Mouse (Mus musculus) heart, embryonic 14.5 days (tissue): ENCODE measurements around the gene Syt2. TPM values are rescaled to one million over a fixed set of nuclear protein-coding genes. Genes with fewer than 3 reads are reported as not detected.

Experiments
- ATAC-seq: fragments of 200-750 bp; cut with Nextera tagmentation; 2 replicates; pipeline ENCODE4 v1.8.0; 2017; ENCODE audit warnings: low read depth, moderate TSS enrichment; ENCODE audit not compliant: insufficient number of reproducible peaks, insufficient read depth, low FRiP score
- H3K27ac ChIP-seq, 2 experiments: fragments of 200-500 bp in 1 of 2; fragments of 300-500 bp in 1 of 2; sonication (generic) in 1 of 2; replicated peaks in 1 of 2; 2 replicates each; pipeline ENCODE4 v1.5.1; 2012 to 2014; ENCODE audit warnings: low read depth in 2 of 2, low read length in 2 of 2, control low read depth in 1 of 2, mild to moderate bottlenecking in 1 of 2, mixed read lengths in 1 of 2; ENCODE audit not compliant: control insufficient read depth in 1 of 2, insufficient read depth in 1 of 2
- H3K27me3 ChIP-seq: fragments of 300-500 bp; sonication (generic); 2 replicates; pipeline ENCODE4 v1.6.1; 2014; ENCODE audit warnings: mild to moderate bottlenecking, low read length, control low read depth; ENCODE audit not compliant: control insufficient read depth, insufficient read depth
- H3K36me3 ChIP-seq: fragments of 300-500 bp; sonication (generic); 2 replicates; pipeline ENCODE4 v1.6.1; 2014; ENCODE audit warnings: mild to moderate bottlenecking, control low read depth, low read length, mixed read lengths; ENCODE audit not compliant: control insufficient read depth, insufficient read depth
- H3K4me1 ChIP-seq, 2 experiments: fragments of 200-500 bp in 1 of 2; fragments of 300-500 bp in 1 of 2; sonication (generic) in 1 of 2; 2 replicates each; pipeline ENCODE4 v1.6.1; 2012 to 2014; ENCODE audit warnings: low read length in 2 of 2, control low read depth in 1 of 2, mixed read lengths in 1 of 2; ENCODE audit not compliant: control insufficient read depth in 2 of 2, insufficient read depth in 2 of 2
- H3K4me2 ChIP-seq: fragments of 300-500 bp; sonication (generic); 2 replicates; pipeline ENCODE4 v1.6.1; 2014; ENCODE audit warnings: mild to moderate bottlenecking, low read length
- H3K4me3 ChIP-seq, 2 experiments: fragments of 200-500 bp in 1 of 2; fragments of 300-500 bp in 1 of 2; sonication (generic) in 1 of 2; 2 replicates each; pipeline ENCODE4 v1.5.1; 2012 to 2014; ENCODE audit warnings: low read length in 2 of 2, mild to moderate bottlenecking in 2 of 2, control low read depth in 1 of 2, low read depth in 1 of 2, moderate library complexity in 1 of 2; ENCODE audit not compliant: control insufficient read depth in 1 of 2, insufficient read depth in 1 of 2
- H3K9ac ChIP-seq: fragments of 300-500 bp; sonication (generic); 2 replicates; pipeline ENCODE4 v1.6.1; 2014; ENCODE audit warnings: mild to moderate bottlenecking, low read length
- H3K9me3 ChIP-seq: fragments of 300-500 bp; sonication (generic); 2 replicates; pipeline ENCODE4 v1.6.1; 2016; ENCODE audit warnings: low read length, control low read depth; ENCODE audit not compliant: control insufficient read depth
- WGBS: fragments of 180-500 bp; shearing (Covaris S2); extraction: QIAGEN DNeasy Blood & Tissue Kit; methylation state at CpG from one replicate; pipeline ENCODE4 v1.1.7; 2014; 5-methylcytosine and 5-hydroxymethylcytosine counted together
- polyA plus RNA-seq: library from polyadenylated mRNA; unstranded; fragments of >200 nt; fragmentation: Nextera tagmentation; extraction: Ambion mirVana; gene quantifications from 2 replicates; pipeline ENCODE4 v1.2.1, GENCODE M21; 2014

The Syt2 gene
- polyA plus RNA-seq, 1 experiment from 2014 or later, result 0.08 TPM

DNA sequence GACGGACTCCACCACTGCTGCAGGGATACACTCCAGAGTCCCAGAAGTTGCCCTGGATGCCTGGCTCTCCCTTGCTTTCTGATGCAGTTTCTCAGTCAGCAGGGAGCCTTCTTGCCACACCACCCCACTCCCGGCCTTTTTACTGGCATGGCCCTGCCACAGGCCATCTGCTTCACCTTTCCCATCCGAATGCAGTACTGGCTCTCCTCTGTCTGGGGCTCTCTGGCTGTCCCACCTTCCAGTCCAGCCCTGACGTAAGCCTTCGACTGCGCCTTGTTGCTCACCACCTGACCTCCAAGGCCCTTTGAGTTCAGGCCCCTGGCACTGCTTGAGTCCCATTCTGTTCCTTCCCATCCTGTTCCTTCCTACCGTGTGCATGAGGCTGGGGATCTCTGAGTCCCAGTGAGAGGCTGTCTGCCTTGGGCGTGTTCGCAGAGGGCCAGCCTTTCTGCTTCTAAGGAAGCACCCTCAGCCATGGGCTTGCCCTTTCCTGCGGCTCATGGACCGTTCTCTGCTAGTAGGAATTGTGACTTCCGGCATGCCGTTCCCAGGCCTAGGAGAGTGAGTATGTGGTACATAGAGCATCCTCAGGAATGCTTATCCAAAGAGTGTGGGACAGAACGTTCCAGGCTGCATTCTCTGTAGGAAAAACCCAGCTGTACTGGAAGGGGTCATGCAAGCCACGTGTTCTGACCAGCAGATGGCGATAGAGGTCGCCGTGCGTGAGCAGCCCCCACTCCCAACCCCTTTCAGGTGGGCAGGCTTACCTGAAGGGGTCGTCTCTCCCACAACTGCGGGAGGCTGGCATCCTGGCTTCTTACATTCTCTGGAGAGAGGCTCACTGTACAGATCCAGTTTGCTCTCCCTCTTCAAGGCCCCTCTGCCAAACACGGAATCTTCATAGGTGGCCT is 58.2 kb downstream of the Syt2 start:
- H3K27me3 ChIP-seq, result peaks cover 44% of the 10 kb centered on the region

DNA sequence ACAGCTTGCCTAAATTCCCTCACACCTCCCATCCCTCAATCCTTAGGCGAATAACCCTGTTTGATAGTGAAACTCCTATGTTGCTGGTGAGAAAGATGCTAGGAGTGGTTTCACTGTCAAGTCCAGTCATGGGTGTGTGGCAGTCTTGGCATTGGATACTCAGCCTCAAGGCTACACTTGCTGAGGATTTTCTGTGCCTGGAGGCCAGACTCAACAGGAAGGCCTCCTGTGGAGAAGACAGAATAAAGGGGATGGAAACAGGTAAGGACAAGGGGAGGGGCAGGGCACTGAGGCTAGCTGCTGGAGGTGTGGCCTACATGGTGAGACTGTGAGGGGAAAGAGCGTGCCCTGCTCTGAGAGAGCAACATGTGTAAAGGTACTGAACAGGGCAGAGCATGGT is 60.1 kb downstream of the Syt2 start:
- 59% methylated on average over 2 of the region's 2 CpGs for WGBS
- Histone ChIP-seq H3K36me3 (no peaks in the 10 kb centered on the region), H3K4me3 (no peak overlapping the region), H3K27me3 (peaks cover 59% of the 10 kb centered on the region), H3K4me2 (no peak overlapping the region), H3K9ac (no peak overlapping the region), H3K4me1 (peaks cover 14 to 20% of the 10 kb centered on the region in 2 experiments; a peak in 3 of 4 replicates), H3K9me3 (no peaks in the 10 kb centered on the region), H3K27ac (no peak overlapping the region)
- no peak for ATAC-seq

More for the DNA sequence above, 58.2 kb downstream of the Syt2 start:
- H3K27ac ChIP-seq, result no peak overlapping the region
- no peak overlapping the region for H3K4me3 ChIP-seq
- 34% methylated on average over 22 of the region's 22 CpGs for WGBS
- H3K4me2 ChIP-seq, result no peak overlapping the region
- no peak overlapping the region for H3K9ac ChIP-seq
- peaks cover 12 to 13% of the 10 kb centered on the region in 2 experiments; a peak in 3 of 4 replicates for H3K4me1 ChIP-seq
- no peak for ATAC-seq
- no peaks in the 10 kb centered on the region for H3K36me3 ChIP-seq
- H3K9me3 ChIP-seq, result no peaks in the 10 kb centered on the region

DNA sequence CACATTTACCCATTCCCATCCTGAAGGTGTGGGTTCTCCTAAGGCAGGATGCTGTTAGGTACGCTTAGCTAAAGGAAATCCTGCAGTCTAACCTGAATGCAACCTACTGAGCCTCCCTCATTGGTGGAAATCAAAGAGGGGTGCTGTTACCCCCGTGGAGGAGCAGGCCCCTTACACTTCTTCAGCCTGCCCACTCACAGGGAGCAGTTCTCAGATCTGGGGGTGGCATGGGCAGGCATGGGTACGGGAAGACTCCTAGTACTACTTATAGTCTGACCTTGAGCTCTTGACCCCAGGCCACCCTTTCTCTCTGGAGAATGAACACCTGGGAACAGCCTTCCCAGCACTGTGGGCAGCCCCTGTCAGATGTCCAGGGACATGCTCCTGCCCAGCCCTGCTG is 61.0 kb downstream of the Syt2 start:
- peaks cover 66% of the 10 kb centered on the region for H3K27me3 ChIP-seq
- 63% methylated on average over 3 of the region's 3 CpGs for WGBS
- H3K4me2 ChIP-seq, result no peak overlapping the region
- H3K4me1 ChIP-seq, result peaks cover 14 to 21% of the 10 kb centered on the region in 2 experiments; a peak in 3 of 4 replicates
- no peaks in the 10 kb centered on the region for H3K9me3 ChIP-seq
- H3K36me3 ChIP-seq, result no peaks in the 10 kb centered on the region
- no peak overlapping the region for H3K9ac ChIP-seq
- H3K4me3 ChIP-seq, result no peak overlapping the region
- H3K27ac ChIP-seq, result no peak overlapping the region
- ATAC-seq, result no peak

DNA sequence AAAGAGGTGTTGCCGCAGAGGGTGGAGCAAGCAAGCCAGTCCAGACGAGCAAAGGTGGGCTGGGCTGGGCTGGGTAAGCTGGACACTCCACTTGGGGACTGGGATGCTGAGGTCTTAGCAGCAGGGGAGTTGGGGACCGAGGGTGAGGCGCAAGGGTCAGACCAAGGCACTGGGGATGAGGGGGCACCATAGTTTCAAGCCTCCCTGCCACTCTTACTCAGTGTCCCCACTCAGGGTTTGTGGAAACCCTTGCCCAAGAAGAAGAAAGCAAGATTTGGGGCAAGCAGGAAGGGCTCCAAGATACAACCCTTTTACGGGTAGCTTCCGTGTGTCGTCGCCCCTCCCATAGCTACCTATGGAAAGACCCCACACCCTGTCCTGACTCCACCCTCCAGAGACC is 61.8 kb downstream of the Syt2 start:
- Histone ChIP-seq H3K9me3 (no peaks in the 10 kb centered on the region), H3K36me3 (no peaks in the 10 kb centered on the region), H3K27me3 (peaks cover 73% of the 10 kb centered on the region), H3K9ac (no peak overlapping the region), H3K4me2 (peak overlapping the region; percentile 97), H3K27ac (no peak overlapping the region), H3K4me1 (peaks cover 11 to 21% of the 10 kb centered on the region in 2 experiments; a peak in 3 of 4 replicates), H3K4me3 (peak overlapping the region in 1 of 2 experiments; percentile 52; a peak in 2 of 4 replicates)
- no peak for ATAC-seq
- WGBS, result 19% methylated on average over 8 of the region's 8 CpGs

DNA sequence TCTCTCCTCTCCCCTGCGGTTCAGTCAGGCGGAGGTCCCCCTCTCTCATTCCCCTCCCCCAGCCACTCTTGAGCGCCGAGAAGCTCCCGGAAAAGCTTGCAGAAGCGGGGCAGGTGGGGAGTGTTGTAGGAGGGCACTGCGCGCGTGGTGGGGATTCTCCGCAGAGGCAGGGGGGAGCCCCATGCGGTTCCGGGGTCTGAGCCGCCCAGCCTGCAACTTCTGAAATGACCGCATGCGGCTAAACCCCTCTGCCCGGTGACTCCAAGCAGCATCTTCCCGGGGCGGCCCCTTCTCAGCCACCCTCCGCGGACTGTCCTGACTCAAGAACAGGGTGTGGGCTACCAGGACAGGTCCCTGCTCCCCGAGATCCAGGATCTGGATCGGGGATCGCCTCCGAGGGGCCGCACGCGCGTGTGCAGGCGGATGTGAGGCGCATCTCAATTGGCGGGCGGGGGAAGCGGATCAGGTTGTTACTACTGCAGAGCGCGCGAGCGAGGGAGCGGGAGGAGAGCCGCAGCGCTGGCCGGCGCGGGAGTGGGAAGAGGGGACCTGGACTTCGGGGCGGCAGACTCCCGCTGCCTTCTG is 62.4 kb downstream of the Syt2 start:
- Histone ChIP-seq H3K9me3 (no peaks in the 10 kb centered on the region), H3K4me3 (peak overlapping the region; percentile 51 to 52), H3K27ac (no peak overlapping the region), H3K4me2 (peak overlapping the region; percentile 97), H3K9ac (peak overlapping the region; percentile 64), H3K36me3 (no peaks in the 10 kb centered on the region), H3K4me1 (peaks cover 11 to 21% of the 10 kb centered on the region in 2 experiments; a peak in 3 of 4 replicates), H3K27me3 (peaks cover 80% of the 10 kb centered on the region)
- no peak for ATAC-seq
- under 1% methylated on average over 46 of the region's 46 CpGs for WGBS

DNA sequence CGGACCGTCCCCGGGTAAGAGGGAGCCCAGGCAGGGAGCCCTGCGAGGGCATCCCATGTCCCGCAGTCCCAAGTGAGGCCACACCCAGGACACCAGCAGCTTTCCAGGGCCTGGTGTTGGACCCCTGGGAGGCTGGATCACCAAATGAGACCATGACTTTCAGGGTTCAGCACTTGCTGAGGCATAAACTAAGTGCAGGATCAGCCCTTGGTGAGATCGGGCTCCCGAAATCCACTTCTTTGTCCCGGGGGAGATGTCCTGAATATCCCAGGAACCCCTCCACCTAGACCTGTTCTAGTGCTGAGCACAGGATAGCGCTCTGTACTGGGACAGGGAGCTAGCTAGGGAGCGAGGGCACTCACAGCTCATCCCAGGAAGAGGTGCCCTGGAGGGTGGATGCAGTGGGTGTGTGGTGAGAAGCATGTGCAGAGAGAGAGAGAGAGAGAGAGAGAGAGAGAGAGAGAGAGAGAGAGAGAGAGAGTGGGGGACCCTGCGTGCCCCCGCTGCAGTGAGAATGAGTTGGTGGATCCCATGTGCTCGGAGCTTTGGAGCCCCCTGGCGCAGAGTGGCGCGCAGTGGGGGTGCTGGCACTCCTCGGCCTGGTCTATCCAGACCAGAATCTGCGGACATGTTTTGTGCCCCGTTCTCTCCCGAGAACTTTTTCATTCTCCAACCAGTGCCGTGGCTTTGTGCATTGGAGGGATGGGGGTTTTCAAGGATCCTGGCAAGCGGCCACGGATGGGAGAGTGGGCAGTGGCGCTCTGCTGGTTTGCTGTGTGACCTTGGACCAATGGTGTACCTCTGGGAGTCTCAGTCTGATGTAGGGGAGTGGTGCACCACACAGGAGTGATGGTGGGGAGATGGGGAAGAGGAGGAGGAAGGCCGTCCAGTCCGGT is 63.2 kb downstream of the Syt2 start:
- Histone ChIP-seq H3K4me2 (peak overlapping the region; percentile 97), H3K9ac (peak overlapping the region; percentile 64), H3K9me3 (no peaks in the 10 kb centered on the region), H3K27me3 (peaks cover 85% of the 10 kb centered on the region), H3K4me3 (peak overlapping the region; percentile 51 to 52), H3K27ac (no peak overlapping the region), H3K36me3 (no peaks in the 10 kb centered on the region), H3K4me1 (peaks cover 11 to 21% of the 10 kb centered on the region in 2 experiments; a peak in 3 of 4 replicates)
- WGBS, result 15% methylated on average over 26 of the region's 26 CpGs
- no peak for ATAC-seq

DNA sequence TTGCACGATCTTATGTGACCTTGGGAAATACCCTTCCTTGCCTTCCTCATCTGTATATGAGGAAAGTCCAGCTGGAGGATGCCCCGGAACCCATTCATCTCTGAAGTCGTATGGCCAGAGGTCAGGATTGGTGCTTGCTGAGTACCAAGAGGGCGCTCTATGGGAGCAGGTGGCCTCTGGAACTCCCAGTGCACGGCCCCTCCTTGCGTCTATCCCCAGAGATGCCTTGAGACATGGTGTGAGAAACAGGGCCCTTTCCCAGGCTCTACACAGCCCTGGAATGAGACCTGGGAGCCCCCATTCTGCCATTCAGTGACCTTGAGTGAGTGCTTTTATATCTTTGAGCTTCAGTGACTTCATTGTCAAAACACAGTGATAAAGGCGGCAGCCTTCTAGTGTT is 64.6 kb downstream of the Syt2 start:
- Histone ChIP-seq H3K4me3 (no peak overlapping the region), H3K9me3 (no peaks in the 10 kb centered on the region), H3K36me3 (no peaks in the 10 kb centered on the region), H3K27me3 (peaks cover 77% of the 10 kb centered on the region), H3K27ac (no peak overlapping the region), H3K9ac (no peak overlapping the region), H3K4me1 (peaks cover 9 to 21% of the 10 kb centered on the region in 2 experiments; a peak in 3 of 4 replicates), H3K4me2 (no peak overlapping the region)
- no peak for ATAC-seq
- WGBS, result 59% methylated on average over 7 of the region's 7 CpGs
